Comparison of ENCODE assay signal across 8 mouse cellular contexts in the genomic region with DNA sequence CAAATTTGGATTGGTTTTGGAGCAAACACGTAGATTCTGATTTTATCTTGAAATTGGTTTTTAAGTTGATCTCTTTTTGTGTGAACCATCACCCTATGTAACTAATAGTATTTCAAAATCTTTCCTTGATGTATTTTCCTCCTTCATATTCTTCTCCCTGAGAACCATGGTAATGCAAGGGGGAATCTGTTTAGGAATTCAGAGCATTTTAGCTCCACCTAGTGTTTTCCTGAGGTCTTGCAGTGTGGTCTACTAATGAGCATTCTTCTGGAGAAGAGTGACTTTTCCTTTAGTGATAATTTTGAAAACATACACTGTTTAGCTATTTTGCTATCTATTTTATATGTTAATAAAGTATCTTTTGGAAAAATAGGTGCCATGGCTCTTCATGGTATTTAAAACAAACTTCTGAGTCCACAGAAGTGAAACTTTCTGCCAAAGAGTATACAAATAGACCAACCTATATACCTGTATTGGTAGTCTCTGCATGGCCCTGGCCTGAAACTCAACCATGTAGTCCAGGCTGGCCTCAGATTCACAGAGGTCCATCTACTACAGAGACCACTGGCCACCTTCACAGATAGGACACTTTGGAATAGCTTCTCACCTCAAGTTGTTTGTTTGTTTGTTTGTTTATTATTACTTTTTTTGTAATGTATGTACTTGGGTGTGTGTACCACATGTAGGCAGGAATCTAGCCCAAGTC.
DNase-seq lines count a peak whose midpoint lies in the region; ATAC-seq and TF ChIP-seq lines count a peak whose summit lies in the region.

No protein-coding gene starts in this region.

- no peak overlapping the region for H3K4me2 ChIP-seq in hindbrain, embryonic 15.5 days
- no peak overlapping the region for H3K4me2 ChIP-seq in lung, embryonic 16.5 days (ENCODE audit: low read depth, low read length)

- no peak overlapping the region for H3K27ac ChIP-seq in hindbrain, embryonic 15.5 days (replicated peaks)
- H3K27ac ChIP-seq in lung, embryonic 16.5 days (ENCODE audit: low read length), result no peak overlapping the region

- H3K4me1 ChIP-seq in E14TG2a.4 (replicated peaks; ENCODE audit: low read depth, low read length), result peaks cover 3% of the 10 kb centered on the region; the same call in 1 of the 2 replicates
- no peaks in the 10 kb centered on the region for H3K4me1 ChIP-seq in hindbrain, embryonic 15.5 days (replicated peaks)
- H3K4me1 ChIP-seq in lung, embryonic 16.5 days (replicated peaks; ENCODE audit: control insufficient read depth, insufficient read depth, low read length), result no peaks in the 10 kb centered on the region

- TF ChIP-seq CTCF in E14TG2a.4 (conservative IDR thresholded peaks at IDR 0.05; ENCODE audit: low read length), result peak; percentile 76

- no peak overlapping the region for H3K4me3 ChIP-seq in E14TG2a.4 (replicated peaks; ENCODE audit: low read length)
- H3K4me3 ChIP-seq in hindbrain, embryonic 15.5 days, result no peak overlapping the region
- H3K4me3 ChIP-seq in lung, embryonic 16.5 days (ENCODE audit: low read length), result no peak overlapping the region

- H3K9me3 ChIP-seq in E14TG2a.4 (ENCODE audit: low read length), result no peaks in the 10 kb centered on the region
- no peaks in the 10 kb centered on the region for H3K9me3 ChIP-seq in hindbrain, embryonic 15.5 days
- no peaks in the 10 kb centered on the region for H3K9me3 ChIP-seq in lung, embryonic 16.5 days (ENCODE audit: control insufficient read depth, low read length)

- peaks cover 88% of the 10 kb centered on the region for H3K36me3 ChIP-seq in E14TG2a.4 (ENCODE audit: insufficient read depth, low read length)
- H3K36me3 ChIP-seq in hindbrain, embryonic 15.5 days, result peaks cover 53% of the 10 kb centered on the region
- H3K36me3 ChIP-seq in lung, embryonic 16.5 days (ENCODE audit: control insufficient read depth, insufficient read depth, low read length), result peaks cover 6% of the 10 kb centered on the region; the same call in 1 of the 2 replicates

- WGBS in hindbrain, embryonic 15.5 days, result 85% methylated on average over 1 of the region's 1 CpGs
- 77% methylated on average over 1 of the region's 1 CpGs for WGBS in lung, embryonic 16.5 days

- ATAC-seq in hindbrain, embryonic 15.5 days (ENCODE audit: low FRiP score, low read depth), result peak; percentile 67; the same call in 1 of the 2 replicates
- ATAC-seq in lung, embryonic 16.5 days (ENCODE audit: low read depth), result 0 out of 2 replicates have a peak, but pooled peaks have one; percentile 38
- no peak for ATAC-seq in inflammation-experienced regulatory T-cells, adult 6 months

- H3K27me3 ChIP-seq in E14TG2a.4 (ENCODE audit: insufficient read depth, low read length), result no peaks in the 10 kb centered on the region
- no peaks in the 10 kb centered on the region for H3K27me3 ChIP-seq in hindbrain, embryonic 15.5 days
- H3K27me3 ChIP-seq in lung, embryonic 16.5 days (ENCODE audit: control insufficient read depth, insufficient read depth, low read depth, low read length), result no peaks in the 10 kb centered on the region

- no peak overlapping the region for H3K9ac ChIP-seq in hindbrain, embryonic 15.5 days
- H3K9ac ChIP-seq in lung, embryonic 16.5 days (ENCODE audit: low read length), result no peak overlapping the region

- intact Hi-C loops in heart, postnatal 25 days (cut with DNase I), result loop anchor here (1.0 to 10.0 kb wide), 3 partner anchors 268 to 374 kb away; a partner anchor contains a TSS

- DNase-seq in heart, adult 18-20 months, result peak; percentile 47 to 72
- DNase-seq in heart, postnatal 25 days (ENCODE audit: low spot score), result no peak
- DNase-seq in cerebellum, adult 8-10 months, result peak; percentile 55
- peak; percentile 41 for DNase-seq in telencephalon, adult 2 months (ENCODE audit: low read depth, low spot score)
